Mouse (Mus musculus) adrenal gland, adult 2 months (tissue): ENCODE results near the gene Sec1. TPM values are rescaled to one million over a fixed set of nuclear protein-coding genes. Genes with fewer than 3 reads are reported as not detected.

Source experiments
- DNase-seq: peaks from one replicate; pipeline ENCODE4 v3.0.0; 2021
- polyA plus RNA-seq: library from polyadenylated mRNA; depleted of rRNA; stranded (reverse); fragments of >200 nt; gene quantifications from 2 replicates; pipeline ENCODE4 v1.2.3, GENCODE M21; 2012
- total RNA-seq, 2 experiments: library from RNA; stranded (reverse); gene quantifications; 2 replicates each; pipeline ENCODE4 v1.2.3; 2021

The Sec1 gene
- total and polyA plus RNA-seq, 3 experiments: 0.29 to 0.58 (median 0.41) TPM

DNA sequence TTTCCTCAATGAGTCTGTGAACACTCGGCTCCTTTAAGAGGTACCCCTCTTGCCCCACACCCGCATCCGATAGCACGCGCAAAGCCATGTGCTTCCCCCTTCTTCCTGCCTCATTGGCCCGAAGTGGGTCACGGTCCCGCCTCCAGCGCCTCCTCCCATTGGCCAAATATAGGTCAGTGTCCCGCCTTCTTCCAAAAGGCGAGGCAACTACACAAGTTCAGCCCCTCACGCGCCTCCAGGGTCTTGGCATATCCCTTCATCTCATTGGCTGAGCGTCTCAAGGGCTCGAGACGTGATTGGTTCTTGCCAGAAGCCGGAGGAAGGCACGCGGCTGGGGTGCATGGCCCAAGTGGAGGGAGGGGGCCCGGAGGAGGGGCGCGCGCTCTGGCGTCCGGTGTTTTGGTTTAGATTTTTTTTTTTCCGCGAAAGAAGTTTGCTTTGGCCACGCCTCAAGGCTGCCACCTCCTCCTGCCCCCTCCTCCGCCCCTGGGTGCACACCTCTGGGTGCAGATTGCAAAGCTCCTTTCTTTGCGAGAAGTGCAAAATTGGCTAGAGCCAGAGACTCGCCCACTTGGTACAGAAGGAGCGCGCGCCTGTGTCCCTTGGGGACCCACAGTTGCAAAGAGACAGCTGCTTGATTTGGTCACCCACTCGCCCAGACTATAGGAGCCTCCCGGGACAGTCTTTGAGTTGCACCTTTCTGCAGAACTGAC, 10.7 kb upstream of the Sec1 start, which contains the start of gene Dbp:
Gene Dbp, plus strand, starts transcription at position 359 of the 713 bp plus-strand sequence.
- DNase-seq: peak; percentile 100

DNA sequence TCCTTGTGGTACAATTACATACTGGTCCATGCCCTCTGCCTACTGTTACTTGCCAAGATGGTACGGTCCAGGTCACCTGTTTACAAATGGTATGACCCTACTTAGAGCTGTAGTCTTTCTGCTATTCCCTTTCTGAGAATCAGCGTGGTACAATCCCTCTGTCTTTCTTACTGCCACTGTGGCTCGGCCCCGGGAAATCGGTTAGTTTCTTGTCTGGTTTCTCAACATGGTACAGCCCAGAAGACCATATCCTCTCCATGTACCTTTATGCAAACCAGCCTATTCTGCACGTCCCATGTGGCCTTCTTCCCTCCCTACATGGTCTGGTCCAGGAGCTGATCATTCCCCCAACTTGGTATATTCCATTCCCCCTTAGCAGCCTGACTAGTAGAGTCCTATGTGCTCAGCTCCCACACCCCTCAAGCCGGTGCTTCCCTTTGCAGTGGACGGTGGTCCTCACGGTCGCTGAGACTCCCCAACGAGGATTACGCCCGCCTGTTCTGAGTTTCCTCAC, 9.9 kb upstream of the Sec1 start:
- peak; percentile 75 for DNase-seq

DNA sequence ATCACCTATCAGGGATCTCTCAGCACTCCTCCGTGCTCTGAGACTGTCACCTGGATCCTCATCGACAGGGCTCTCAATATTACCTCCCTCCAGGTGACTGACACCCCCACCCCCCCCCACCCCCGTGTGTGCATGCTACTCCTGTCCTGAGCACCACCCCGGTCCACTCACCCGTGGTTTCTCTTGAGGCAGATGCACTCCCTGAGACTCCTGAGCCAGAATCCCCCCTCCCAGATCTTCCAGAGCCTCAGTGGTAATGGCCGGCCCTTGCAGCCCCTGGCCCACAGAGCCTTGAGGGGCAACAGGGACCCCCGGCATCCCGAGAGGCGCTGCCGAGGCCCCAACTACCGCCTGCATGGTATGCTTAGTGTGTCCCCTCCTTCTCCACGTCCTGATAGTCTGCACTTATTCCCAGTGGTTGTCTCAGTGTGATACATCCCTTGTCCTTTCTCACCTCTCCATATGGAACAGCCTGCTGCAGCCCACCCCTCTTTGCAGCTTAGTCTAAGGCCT, 9.4 kb upstream of the Sec1 start:
- DNase-seq: no peak

DNA sequence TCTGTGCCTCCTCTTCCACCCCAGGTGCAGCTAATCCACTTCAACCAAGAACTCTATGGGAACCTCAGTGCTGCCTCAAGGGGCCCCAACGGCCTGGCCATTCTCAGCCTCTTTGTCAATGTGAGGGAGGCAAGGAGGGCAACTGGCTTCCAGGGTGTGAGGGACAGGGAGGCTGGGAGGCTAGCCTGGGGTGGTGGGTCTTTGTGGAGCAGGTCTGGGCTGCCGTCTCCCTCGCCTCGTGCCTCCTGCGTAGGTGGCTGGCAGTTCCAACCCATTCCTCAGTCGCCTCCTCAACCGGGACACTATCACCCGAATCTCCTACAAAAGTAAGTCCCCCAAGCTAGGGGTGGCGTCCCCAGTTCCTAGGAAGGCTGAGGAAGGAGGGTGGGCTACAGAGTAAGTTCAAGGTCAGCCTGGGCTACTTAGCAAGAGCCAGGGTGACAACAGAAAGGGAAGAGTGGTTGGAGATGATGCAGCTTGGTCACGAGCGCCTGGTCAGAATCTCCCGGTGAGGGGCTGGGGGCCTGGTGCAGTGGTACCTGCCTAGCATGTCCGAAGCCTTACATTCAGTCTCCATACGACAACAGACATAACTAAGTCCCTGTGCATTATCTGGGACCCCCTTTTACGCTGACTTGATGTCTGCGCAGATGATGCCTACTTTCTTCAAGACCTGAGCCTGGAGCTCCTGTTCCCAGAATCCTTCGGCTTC, 8.8 kb upstream of the Sec1 start:
- no peak for DNase-seq

DNA sequence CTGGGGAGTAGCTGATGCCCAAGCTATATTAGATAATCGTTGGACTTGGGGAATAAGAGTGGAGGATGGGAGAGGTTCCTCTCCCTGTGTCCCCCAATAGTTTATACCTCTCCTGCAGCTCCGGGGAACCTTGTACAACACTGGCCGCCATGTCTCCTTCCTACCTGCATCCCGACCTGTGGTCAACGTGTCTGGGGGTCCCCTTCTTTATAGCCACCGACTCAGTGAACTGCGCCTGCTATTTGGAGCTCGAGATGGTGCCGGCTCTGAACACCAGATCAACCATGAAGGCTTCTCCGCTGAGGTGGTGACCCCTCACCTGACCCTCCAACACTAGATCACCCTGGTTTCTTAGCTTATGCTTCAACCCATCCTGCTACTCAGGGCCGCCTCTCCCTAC, 8.1 kb upstream of the Sec1 start:
- DNase-seq: no peak

DNA sequence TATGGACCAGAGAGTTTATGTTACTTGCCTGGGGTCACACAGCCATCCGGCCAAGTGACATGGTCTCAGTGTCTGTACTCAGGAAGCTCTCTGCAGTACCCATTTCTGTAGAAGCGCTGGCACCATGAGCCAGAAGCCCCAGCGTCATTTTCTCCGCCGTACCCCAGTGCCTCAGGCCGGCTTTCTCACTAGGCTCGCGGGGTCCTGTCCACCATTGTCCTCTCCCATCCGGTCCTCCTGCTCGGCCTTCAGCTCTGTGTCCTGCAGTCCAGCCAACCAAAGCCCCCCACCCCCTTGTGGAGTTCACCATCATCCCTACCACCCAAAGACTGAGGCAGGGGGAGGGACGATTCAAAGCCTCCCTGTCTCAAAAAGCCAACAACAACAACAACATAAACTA, 7.4 kb upstream of the Sec1 start:
- no peak for DNase-seq

DNA sequence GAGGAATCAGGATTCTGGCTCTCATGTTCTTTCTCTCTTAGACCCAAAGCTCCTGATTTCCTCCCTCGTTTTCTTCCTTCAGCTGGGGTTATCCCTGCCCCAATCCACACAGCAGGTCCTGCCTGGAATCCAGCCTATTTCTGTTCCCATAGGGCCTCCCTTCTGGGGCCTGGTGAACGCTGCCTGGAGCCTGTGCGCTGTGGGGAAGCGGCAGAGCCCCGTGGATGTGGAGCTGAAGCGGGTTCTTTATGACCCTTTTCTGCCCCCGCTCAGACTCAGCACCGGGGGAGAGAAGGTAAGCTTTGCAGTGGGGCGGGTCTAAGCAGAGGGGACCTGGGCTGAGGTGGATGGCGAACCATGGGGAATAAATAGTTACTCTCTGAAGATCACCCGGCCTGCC, 6.9 kb upstream of the Sec1 start:
- no peak for DNase-seq

DNA sequence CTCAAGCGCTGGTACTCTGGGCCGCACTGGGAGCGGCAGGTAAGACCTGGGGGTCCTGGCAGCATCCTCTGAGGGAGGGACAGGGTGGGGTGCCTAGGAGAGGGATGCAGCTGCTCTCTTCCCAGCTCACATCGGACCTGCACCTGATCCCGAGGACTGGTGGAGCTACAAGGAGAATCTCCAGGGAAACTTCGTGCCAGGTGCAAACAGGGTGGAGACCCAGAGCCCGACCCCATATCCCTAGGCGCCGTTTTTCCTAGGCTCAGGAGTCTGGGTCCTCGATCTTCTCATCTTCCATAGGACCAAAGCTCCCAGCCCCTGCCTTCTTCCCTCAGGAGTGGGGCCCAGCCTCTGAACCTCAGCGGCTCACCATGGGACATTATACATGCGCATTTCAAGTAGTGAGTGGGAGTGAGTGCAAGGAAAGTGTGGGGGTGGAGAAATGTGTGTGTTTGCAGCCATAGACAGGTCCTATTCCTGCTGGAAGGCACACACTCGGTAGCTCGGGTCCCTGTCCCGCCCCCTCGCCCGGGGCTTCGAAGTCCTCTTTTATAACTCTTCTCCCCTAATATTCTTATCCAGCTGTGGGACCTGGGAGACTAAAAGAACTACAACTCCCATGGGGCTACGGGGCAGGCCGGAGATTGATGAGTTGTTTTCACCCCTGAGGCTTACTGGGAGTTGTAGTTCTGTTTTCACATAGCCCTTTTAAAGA, 6.3 kb upstream of the Sec1 start:
- peak; percentile 87 for DNase-seq

DNA sequence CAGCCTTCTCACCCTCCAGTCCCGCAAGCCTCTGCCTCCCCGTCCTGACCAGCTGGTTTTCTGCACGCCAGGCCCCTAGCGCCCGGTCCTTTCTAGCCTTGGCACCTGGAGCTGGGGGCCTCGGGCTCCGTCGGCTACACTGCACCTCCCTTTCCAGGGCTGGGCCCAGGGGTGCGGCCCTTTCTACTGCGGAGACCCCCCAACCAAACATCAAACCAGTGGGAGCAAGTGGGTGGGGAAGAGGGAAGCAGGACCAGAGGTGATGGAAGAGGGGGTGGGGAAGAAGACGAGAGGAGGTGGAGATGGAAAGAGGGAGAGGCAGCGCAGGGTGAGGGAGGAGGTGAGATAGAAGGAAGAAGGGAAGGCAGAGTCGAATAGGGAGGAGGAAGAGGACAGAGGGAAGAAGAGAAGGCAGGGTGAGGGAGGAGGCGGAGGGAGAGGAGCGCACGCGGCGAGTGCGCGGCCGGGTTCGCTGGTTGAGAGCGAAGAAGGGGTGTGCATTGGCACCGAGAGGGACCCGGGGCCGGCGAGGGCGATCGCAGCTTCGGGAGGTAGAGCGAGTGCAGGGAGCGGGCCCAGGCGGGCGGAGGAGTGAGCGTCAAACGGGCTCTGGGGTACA, 5.4 kb upstream of the Sec1 start, which contains the start of gene Car11:
Gene Car11, plus strand, starts transcription at position 321 of the 619 bp plus-strand sequence.
- peak; percentile 45 for DNase-seq

DNA sequence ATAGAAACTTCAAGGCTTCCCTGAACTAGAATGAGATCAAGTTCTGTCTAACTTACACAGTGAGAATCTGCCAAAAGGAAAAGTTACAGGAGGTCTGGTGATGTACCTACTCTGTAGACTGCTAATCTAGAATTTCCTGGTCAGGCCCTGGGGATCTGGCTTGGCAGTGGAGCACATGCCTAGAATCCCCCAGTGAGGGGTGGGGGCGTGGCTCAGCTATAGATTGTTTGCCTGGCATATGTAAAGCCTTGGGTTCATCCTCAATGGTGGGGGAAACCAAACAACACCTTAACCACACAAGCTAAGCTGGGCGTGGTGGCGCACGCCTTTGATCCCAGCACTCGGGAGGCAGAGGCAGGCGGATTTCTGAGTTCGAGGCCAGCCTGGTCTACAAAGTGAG, 3.7 kb upstream of the Sec1 start:
- no peak for DNase-seq

DNA sequence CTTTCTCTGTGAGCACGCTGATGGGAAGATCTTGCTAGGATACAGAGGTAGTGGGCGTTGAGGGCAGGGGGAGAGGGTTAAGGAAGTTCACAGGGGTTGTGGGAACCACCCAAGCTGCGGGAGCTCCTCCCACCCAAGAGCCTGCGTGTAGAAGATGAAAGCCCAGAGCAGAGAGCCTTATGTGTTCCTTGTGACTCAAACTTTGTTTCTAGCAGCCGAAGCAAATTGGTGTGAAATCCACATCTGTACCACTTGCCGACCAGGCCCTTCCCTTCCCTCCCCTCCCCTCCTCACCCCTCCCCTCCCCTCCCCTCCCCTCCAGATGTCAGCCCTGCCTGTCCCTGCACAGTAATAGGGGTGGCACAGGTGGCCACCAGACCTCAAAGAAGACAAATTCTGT, 896 bp upstream of the Sec1 start:
- no peak for DNase-seq

DNA sequence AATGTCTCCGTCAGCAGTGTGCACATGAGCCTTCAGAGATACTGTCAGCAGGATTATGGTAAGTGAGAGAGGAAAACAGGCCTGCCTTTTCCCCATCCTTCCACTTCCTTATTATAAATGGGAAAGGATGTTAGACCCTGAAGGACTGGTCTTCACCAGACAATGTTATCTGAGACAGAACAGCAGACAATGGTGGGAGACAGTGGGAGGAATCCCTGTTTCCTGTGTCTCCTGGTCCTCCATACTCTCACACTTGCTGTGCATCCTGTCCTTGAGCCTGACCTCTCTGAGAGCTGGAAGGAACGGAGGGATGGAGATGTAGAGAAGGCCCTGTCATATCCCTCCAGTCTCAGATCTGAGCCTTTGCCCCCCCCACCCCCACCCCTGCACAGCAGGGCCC, 1.8 kb downstream of the Sec1 start:
- no peak for DNase-seq

DNA sequence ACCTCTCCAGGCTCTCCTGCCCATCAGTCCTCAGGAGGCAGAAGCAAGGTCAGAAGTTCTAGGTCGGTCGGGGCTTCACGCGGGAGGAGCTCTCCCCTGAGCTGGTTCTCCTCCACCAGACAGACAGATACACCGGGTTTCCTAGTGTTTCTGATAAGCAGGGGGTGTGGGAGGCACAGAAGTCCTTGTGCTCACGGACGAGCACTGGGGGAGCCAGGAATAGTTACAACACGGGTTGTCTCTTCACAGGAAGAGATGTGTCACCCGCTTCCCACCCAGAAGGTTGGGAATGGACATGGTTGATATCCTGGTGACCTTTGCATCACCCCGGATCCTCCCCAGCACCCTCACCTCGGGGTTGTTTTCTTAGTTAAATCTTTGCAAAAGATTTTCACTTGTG, 4.4 kb downstream of the Sec1 start:
- peak; percentile 40 for DNase-seq

DNA sequence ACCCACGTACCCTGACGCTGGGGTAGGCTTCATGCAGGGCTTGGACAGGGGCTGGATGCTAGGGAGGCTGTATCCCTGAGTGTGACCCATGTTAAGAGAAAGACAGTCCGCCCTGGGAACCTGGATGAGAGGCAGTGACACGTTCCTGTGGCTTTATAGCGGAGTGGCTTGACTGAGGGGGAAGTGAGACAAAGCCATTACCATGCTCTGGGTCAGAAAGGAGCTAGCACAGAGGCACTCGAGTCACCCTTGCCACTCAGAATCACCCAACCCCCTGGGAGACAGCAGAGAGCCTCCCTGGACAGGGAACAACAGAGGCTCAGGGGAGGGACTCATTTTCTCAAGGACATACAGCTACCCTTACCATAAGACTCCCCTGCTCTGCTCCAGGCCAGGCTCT, 5.1 kb downstream of the Sec1 start:
- DNase-seq: no peak

DNA sequence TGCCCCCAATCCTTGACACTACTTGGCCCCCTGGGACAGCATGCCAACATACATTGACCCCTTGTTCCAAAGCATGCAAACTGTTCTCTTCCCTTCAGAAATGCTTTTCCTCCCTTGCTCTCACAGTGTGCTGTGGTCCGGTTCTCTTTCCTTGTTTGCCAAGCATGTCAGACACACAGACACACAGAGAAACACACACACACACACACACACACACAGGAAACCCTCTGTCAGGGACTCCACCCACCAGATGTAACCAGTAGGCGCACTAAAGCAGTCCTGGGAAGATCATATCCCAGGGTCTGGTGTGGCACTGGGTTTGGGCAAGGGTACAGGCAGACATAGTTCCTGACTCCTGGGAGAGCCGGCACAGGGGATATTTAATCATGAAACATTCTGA, 7.4 kb downstream of the Sec1 start:
- no peak for DNase-seq

DNA sequence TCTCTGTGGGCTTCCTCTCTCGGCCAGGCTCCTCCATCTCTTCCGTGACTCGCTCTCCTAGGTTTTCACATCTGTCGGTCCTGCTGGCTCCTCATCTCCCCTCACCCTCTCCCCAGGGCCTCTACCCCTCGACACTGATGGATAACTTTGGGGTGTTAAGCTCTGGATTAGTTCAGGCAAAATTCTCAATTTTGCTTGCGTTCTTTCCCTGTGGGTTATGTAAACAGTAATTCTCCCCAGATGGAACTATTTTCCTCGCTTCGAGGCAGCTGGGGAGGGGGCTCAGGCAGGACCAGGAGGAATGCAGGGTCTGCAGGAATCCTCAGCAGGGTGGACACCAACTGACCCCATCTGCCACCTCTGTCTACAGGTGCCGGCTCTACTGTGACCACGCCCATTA, 8.4 kb downstream of the Sec1 start:
- no peak for DNase-seq

DNA sequence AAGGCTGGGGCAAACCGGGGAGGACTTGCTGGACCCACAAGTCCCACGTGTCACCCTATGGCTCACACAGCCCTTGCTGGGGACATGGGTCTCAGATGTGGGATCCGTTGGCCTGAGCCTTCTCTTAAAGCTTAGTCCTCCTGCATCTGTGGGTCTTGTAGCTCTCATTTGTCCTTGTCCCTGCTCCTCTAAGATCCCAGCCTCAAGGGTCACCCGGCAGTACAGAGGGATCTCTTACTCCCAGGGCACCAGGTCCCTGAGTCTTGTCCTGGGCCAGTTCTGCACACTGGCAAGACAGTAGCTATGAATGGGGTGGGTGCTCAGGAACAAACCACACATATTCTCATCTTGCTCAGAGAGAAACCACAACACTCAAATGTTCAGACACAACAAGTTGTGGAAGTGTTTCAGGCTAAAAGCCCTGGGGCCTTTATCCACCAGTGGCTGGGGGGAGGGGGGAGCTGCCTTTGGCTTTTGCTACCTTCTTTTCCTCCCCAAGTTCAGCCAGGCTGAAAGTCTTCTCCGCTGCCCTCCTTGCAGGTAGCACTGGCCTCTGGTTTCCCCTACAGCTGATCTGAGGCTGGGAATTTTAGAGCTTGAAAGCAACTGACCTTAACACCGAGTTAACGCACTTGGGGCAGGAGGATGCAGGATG, 10.7 kb downstream of the Sec1 start, which contains the start of gene Ntn5:
Gene Ntn5, plus strand, starts transcription at position 627 of the 655 bp plus-strand sequence.
- no peak for DNase-seq

DNA sequence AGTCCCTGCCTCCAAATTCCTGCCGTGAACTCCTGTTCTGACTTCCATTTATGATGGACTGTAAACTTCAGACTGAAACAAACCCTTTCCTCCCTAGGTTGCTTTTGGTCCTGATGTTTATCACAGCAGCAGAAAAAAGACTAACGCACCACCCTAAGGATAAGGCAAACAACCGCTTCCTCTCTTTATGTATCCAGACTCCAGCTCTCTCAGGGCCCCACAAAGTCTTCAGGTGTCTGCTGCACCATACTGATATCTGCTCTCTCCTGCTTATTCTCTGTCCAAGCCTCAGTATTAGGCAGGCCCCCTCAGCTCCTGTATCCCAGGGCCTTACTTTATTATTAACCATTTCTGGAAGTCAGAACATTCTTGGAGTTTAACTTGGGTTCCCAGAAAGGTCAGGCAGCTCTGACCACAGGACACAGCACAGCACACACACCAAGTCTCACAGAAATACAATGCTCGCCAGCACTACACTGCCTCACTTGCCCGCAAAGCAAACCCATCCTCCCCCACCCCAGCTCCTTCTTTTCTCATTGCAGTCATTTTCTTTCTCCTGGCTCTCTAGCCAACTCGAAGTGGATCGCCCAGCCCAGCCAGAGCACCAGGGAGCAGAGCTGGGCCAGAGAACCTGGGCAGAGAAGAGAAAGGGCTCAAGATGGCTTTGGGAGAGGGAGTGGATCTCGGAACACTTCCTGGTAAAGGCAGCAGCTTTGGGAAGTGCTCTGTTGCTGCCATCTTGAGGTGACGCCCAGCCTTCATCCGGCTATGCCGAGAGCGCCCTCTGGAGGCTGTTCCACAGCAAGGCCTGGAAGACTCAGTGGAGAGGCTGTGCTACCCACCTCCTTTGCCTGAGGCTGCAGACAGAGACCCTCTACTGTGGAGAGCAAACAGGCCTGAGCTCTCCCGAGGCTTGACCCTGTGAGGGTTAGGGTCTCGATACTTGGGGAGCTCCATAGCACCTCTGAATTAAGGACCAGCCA, 11.8 kb downstream of the Sec1 start:
- peak; percentile 87 for DNase-seq

DNA sequence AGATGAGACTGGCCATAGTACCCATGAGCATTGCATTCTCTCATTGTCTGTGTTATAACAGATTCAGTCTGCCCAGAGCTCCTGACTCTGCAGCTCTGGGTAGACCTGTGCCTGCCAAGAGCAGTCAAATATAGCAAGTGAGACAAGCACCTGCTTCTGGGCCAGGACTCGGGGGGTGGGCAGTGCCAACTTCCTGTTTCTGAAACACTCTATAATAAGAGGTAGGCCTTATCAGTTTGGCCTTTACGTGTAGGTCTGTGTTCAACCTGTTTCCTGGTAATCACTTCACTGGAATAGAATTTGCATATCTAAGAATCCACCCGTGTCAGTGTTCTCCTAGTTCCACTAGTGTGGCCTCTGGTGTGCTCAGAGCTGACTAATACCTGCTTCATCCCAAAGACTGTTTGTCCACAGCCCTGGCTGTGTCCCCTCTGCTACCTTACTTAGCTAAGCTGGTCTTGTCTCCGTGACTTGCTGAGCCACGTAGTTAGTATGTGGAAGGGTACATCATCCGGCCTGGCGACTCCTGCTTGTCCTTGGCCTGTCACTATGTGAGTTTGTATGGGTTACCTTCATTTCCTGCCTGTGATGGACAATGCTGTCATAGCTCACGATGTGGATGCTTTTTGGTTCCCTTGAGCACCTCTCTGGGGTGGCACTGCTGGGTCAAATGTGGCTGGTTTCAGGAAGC, 13.0 kb downstream of the Sec1 start:
- no peak for DNase-seq
